15 mouse cellular contexts compared by ENCODE assay signal in the genomic region with DNA sequence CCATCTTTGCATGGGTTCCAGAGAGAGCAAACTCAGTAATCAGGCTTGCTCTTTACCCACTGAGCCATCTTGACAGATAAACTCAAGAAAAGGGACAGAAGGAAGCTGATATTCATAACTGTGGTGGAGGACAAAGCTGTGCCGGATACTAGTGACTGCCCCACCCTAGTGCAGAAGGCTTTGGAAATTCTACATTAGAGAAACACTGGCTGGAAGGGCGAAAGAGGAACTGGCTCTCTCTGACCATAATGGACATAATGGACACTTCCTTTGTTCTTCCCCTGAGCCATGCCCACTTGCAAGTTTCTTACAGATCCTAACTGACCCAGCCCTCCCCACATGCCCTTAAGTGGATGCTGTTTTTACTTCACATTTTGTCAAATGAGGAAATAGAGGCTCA. TPM values are rescaled to one million over a fixed set of nuclear protein-coding genes. Genes with fewer than 3 reads are reported as not detected.
DNase-seq lines count a peak whose midpoint lies in the region; ATAC-seq and TF ChIP-seq lines count a peak whose summit lies in the region.
"Had no signal": no experiment of that assay in that cellular context is flagged by ENCODE, and none has a peak within 500 bp of the region (broad histone marks: within the 10 kb centered on the region; RNA-seq: fewer than 3 reads in every experiment).

No protein-coding gene starts in this region.

- ATAC-seq in kidney, postnatal 0 days (replicated peaks; ENCODE audit: low FRiP score, low read depth), result no peak
- no peak for ATAC-seq in liver, postnatal 0 days
- peak; percentile 27; the same call in 1 of the 2 replicates for ATAC-seq in neutrophil, adult 5-6 weeks (ENCODE audit: extremely low read depth, insufficient number of reproducible peaks, low FRiP score, poor library complexity, severe bottlenecking)
- no peak for ATAC-seq in kidney, embryonic 16.5 days (ENCODE audit: low FRiP score, low TSS enrichment)
- ATAC-seq: CD4-positive, CD25-positive, alpha-beta regulatory T cell, adult 4 months; forebrain, embryonic 13.5 days; inflammation-experienced regulatory T-cells, adult 6 months; Patski had no signal

- no peaks in the 10 kb centered on the region for H3K27me3 ChIP-seq in kidney, postnatal 0 days (ENCODE audit: insufficient read depth, low read length)
- H3K27me3 ChIP-seq in kidney, adult 2 months (replicated peaks; ENCODE audit: control insufficient read depth, insufficient read depth, low read length), result no peaks in the 10 kb centered on the region
- H3K27me3 ChIP-seq in liver, postnatal 0 days (ENCODE audit: insufficient read depth, low read length), result no peaks in the 10 kb centered on the region
- H3K27me3 ChIP-seq in kidney, embryonic 16.5 days (ENCODE audit: insufficient read depth, low read length), result no peaks in the 10 kb centered on the region
- H3K27me3 ChIP-seq: limb, embryonic 13.5 days; Patski had no signal

- no peak for TF ChIP-seq CTCF in kidney, postnatal 0 days (IDR thresholded peaks at IDR 0.05; ENCODE audit: low read depth)
- TF ChIP-seq CTCF in kidney, adult 2 months (conservative IDR thresholded peaks at IDR 0.05; ENCODE audit: insufficient read depth, insufficient read length, low read depth, low read length), result no peak
- no peak for TF ChIP-seq CTCF in bone marrow macrophage, adult 2 months (IDR thresholded peaks at IDR 0.05; ENCODE audit: low read depth, low read length)
- TF ChIP-seq CTCF in liver, postnatal 0 days (IDR thresholded peaks at IDR 0.05; ENCODE audit: low read depth), result no peak

- 0 out of 2 replicates have a peak overlapping the region, but pooled peaks have one; percentile 8 for H3K27ac ChIP-seq in kidney, postnatal 0 days
- no peak overlapping the region for H3K27ac ChIP-seq in kidney, adult 2 months (ENCODE audit: insufficient read depth, low read depth, low read length)
- H3K27ac ChIP-seq in bone marrow macrophage, adult 2 months (ENCODE audit: insufficient read depth, low read depth, low read length), result peak overlapping the region; percentile 88
- H3K27ac ChIP-seq in liver, postnatal 0 days (ENCODE audit: low read depth), result peak overlapping the region; percentile 71
- no peak overlapping the region for H3K27ac ChIP-seq in kidney, embryonic 16.5 days (ENCODE audit: low read length)
- H3K27ac ChIP-seq: forebrain, embryonic 13.5 days; left cerebral cortex, adult 2 months; limb, embryonic 13.5 days; midbrain, embryonic 12.5 days had no signal

- no peak for TF ChIP-seq POLR2A in kidney, adult 2 months (IDR thresholded peaks at IDR 0.05; ENCODE audit: low read depth, low read length)
- no peak for TF ChIP-seq POLR2A in bone marrow macrophage, adult 2 months (IDR thresholded peaks at IDR 0.05; ENCODE audit: borderline replicate concordance, low read depth, low read length)

- TF ChIP-seq EP300 in liver, postnatal 0 days (IDR thresholded peaks at IDR 0.05; ENCODE audit: low read depth), result no peak

- no peak overlapping the region for H3K9ac ChIP-seq in kidney, postnatal 0 days (ENCODE audit: low read depth, low read length)
- H3K9ac ChIP-seq in liver, postnatal 0 days (replicated peaks), result no peak overlapping the region
- H3K9ac ChIP-seq in kidney, embryonic 16.5 days (replicated peaks; ENCODE audit: low read length), result no peak overlapping the region
- H3K9ac ChIP-seq: forebrain, embryonic 13.5 days; limb, embryonic 13.5 days; midbrain, embryonic 12.5 days had no signal

- DNase-seq in kidney, postnatal 0 days (ENCODE audit: low spot score), result no peak
- DNase-seq in kidney, adult 2 months, result no peak
- no peak for DNase-seq in liver, postnatal 0 days
- DNase-seq in cerebellum, adult 9-10 months, result no peak
- DNase-seq: kidney, postnatal 36 days had no signal

- H3K4me3 ChIP-seq in kidney, postnatal 0 days (replicated peaks; ENCODE audit: low read depth, low read length), result no peak overlapping the region
- no peak overlapping the region for H3K4me3 ChIP-seq in kidney, adult 2 months (ENCODE audit: insufficient read depth, low read depth, low read length)
- no peak overlapping the region for H3K4me3 ChIP-seq in bone marrow macrophage, adult 2 months (ENCODE audit: insufficient read depth, low read length)
- no peak overlapping the region for H3K4me3 ChIP-seq in liver, postnatal 0 days (ENCODE audit: low read depth, low read length)
- H3K4me3 ChIP-seq in kidney, embryonic 16.5 days (ENCODE audit: low read length), result no peak overlapping the region
- H3K4me3 ChIP-seq: forebrain, embryonic 13.5 days; left cerebral cortex, adult 2 months; limb, embryonic 13.5 days; midbrain, embryonic 12.5 days had no signal

- 77% methylated on average over 2 of the region's 2 CpGs for WGBS in kidney, postnatal 0 days
- 75% methylated on average over 2 of the region's 2 CpGs for WGBS in kidney, adult 2 months
- 54% methylated on average over 2 of the region's 2 CpGs for WGBS in liver, postnatal 0 days (ENCODE audit: insufficient replicate concordance)
- WGBS in kidney, embryonic 16.5 days, result 89% methylated on average over 2 of the region's 2 CpGs

- H3K36me3 ChIP-seq in kidney, postnatal 0 days (ENCODE audit: insufficient read depth, low read length), result no peaks in the 10 kb centered on the region
- H3K36me3 ChIP-seq in kidney, adult 2 months (ENCODE audit: control insufficient read depth, insufficient read depth, low read length), result no peaks in the 10 kb centered on the region
- H3K36me3 ChIP-seq in liver, postnatal 0 days (replicated peaks; ENCODE audit: insufficient read depth, low read length), result no peaks in the 10 kb centered on the region
- no peaks in the 10 kb centered on the region for H3K36me3 ChIP-seq in kidney, embryonic 16.5 days (ENCODE audit: insufficient read depth, low read length)
- H3K36me3 ChIP-seq: limb, embryonic 13.5 days; midbrain, embryonic 12.5 days had no signal

- no peaks in the 10 kb centered on the region for H3K4me1 ChIP-seq in kidney, postnatal 0 days (replicated peaks; ENCODE audit: insufficient read depth, low read length)
- peaks cover 20% of the 10 kb centered on the region for H3K4me1 ChIP-seq in kidney, adult 2 months (ENCODE audit: control insufficient read depth, insufficient read depth, low read length)
- peaks cover 76% of the 10 kb centered on the region for H3K4me1 ChIP-seq in bone marrow macrophage, adult 2 months (ENCODE audit: control insufficient read depth, insufficient read depth, low read length)
- H3K4me1 ChIP-seq in liver, postnatal 0 days (ENCODE audit: insufficient read depth), result peaks cover 45% of the 10 kb centered on the region
- H3K4me1 ChIP-seq in kidney, embryonic 16.5 days (ENCODE audit: insufficient read depth, low read length), result peaks cover 24% of the 10 kb centered on the region

- no peaks in the 10 kb centered on the region for H3K9me3 ChIP-seq in kidney, postnatal 0 days (replicated peaks; ENCODE audit: low read length)
- no peaks in the 10 kb centered on the region for H3K9me3 ChIP-seq in liver, postnatal 0 days (ENCODE audit: low read length)
- no peaks in the 10 kb centered on the region for H3K9me3 ChIP-seq in kidney, embryonic 16.5 days (ENCODE audit: low read length)
- H3K9me3 ChIP-seq: forebrain, embryonic 13.5 days; limb, embryonic 13.5 days; midbrain, embryonic 12.5 days had no signal

- no peak overlapping the region for H3K4me2 ChIP-seq in kidney, postnatal 0 days (ENCODE audit: low read length)
- no peak overlapping the region for H3K4me2 ChIP-seq in liver, postnatal 0 days (ENCODE audit: low read depth, low read length)
- H3K4me2 ChIP-seq in kidney, embryonic 16.5 days (replicated peaks; ENCODE audit: low read depth, low read length), result no peak overlapping the region
- H3K4me2 ChIP-seq: forebrain, embryonic 13.5 days; limb, embryonic 13.5 days; midbrain, embryonic 12.5 days had no signal

RNA-seq across cellular contexts. Expression of a gene that starts 7.4 kb away (rescaled TPM):
- 39.9 and 43.1 TPM in 2 replicates for polyA plus RNA-seq in kidney, postnatal 0 days (2015; fragmentation: Nextera tagmentation; extraction: Ambion mirVana)
- 22.5 and 25.7 TPM in 2 replicates for polyA plus RNA-seq in kidney, adult 2 months (2012; rRNA removed)
- polyA plus RNA-seq in bone marrow macrophage, adult 2 months (2012; ENCODE audit: insufficient read depth, insufficient read length, missing spikeins), result 346 and 386 TPM in 2 replicates
- polyA plus RNA-seq in liver, postnatal 0 days (2015; fragmentation: Nextera tagmentation; extraction: Ambion mirVana), result 155 and 160 TPM in 2 replicates
- 33.3 and 40.8 TPM in 2 replicates for total RNA-seq in neutrophil, adult 5-6 weeks (2017)
- polyA plus RNA-seq in kidney, embryonic 16.5 days (2015; fragmentation: Nextera tagmentation; extraction: Ambion mirVana), result 51.6 and 56.2 TPM in 2 replicates

RNA-seq across cellular contexts. Expression of a gene that starts 23.4 kb away (rescaled TPM):
- 63.7 and 82.4 TPM in 2 replicates for polyA plus RNA-seq in kidney, postnatal 0 days (2015; fragmentation: Nextera tagmentation; extraction: Ambion mirVana)
- polyA plus RNA-seq in kidney, adult 2 months (2012; rRNA removed), result 5.7 and 6.0 TPM in 2 replicates
- 27.5 and 28.1 TPM in 2 replicates for polyA plus RNA-seq in bone marrow macrophage, adult 2 months (2012; ENCODE audit: insufficient read depth, insufficient read length, missing spikeins)
- polyA plus RNA-seq in liver, postnatal 0 days (2015; fragmentation: Nextera tagmentation; extraction: Ambion mirVana), result 43.5 and 55.4 TPM in 2 replicates
- 22.2 and 26.5 TPM in 2 replicates for total RNA-seq in neutrophil, adult 5-6 weeks (2017)
- polyA plus RNA-seq in kidney, embryonic 16.5 days (2015; fragmentation: Nextera tagmentation; extraction: Ambion mirVana), result 189 and 191 TPM in 2 replicates

RNA-seq across cellular contexts. Expression of a gene that starts 52.5 kb away (rescaled TPM):
- polyA plus RNA-seq in kidney, postnatal 0 days (2015; fragmentation: Nextera tagmentation; extraction: Ambion mirVana), result 38.4 and 43.2 TPM in 2 replicates
- polyA plus RNA-seq in kidney, adult 2 months (2012; rRNA removed), result 84.8 and 89.1 TPM in 2 replicates
- polyA plus RNA-seq in bone marrow macrophage, adult 2 months (2012; ENCODE audit: insufficient read depth, insufficient read length, missing spikeins), result 43.3 and 44.6 TPM in 2 replicates
- polyA plus RNA-seq in liver, postnatal 0 days (2015; fragmentation: Nextera tagmentation; extraction: Ambion mirVana), result 16.6 and 17.9 TPM in 2 replicates
- total RNA-seq in neutrophil, adult 5-6 weeks (2017), result 10.3 and 11.6 TPM in 2 replicates
- 33.8 and 35.7 TPM in 2 replicates for polyA plus RNA-seq in kidney, embryonic 16.5 days (2015; fragmentation: Nextera tagmentation; extraction: Ambion mirVana)

Comparison
In these comparisons a context has a peak if more than half of its experiments do, and no peak if none do; other contexts are left out.
1. H3K27ac ChIP-seq: peak in kidney, postnatal 0 days (single experiment), bone marrow macrophage, adult 2 months (single experiment) and liver, postnatal 0 days (single experiment); none in kidney, adult 2 months (single experiment) and kidney, embryonic 16.5 days (single experiment).